Mouse (Mus musculus) midbrain, embryonic 13.5 days (tissue): Measurements from ENCODE around the gene Gas2l1. TPM values are rescaled to one million over a fixed set of nuclear protein-coding genes. Genes with fewer than 3 reads are reported as not detected.

Experiments used
- ATAC-seq: fragments of 200-750 bp; cut with Nextera tagmentation; 2 replicates; pipeline ENCODE4 v1.8.0; 2017; ENCODE audit warnings: mild to moderate bottlenecking, moderate TSS enrichment, moderate library complexity
- H3K27ac ChIP-seq: fragments of 300-500 bp; sonication (generic); 2 replicates; pipeline ENCODE4 v1.5.1; 2015; ENCODE audit warnings: inconsistent platforms, mild to moderate bottlenecking, moderate library complexity
- H3K27me3 ChIP-seq: fragments of 300-500 bp; sonication (generic); 2 replicates; pipeline ENCODE4 v1.6.1; 2015; ENCODE audit warnings: mild to moderate bottlenecking, inconsistent platforms
- H3K36me3 ChIP-seq: fragments of 300-500 bp; sonication (generic); 2 replicates; pipeline ENCODE4 v1.6.1; 2015; ENCODE audit warnings: mild to moderate bottlenecking, inconsistent platforms
- H3K4me1 ChIP-seq: fragments of 300-500 bp; sonication (generic); replicated peaks from 2 replicates; pipeline ENCODE4 v1.6.1; 2015; ENCODE audit warnings: inconsistent platforms
- H3K4me2 ChIP-seq: fragments of 300-500 bp; sonication (generic); replicated peaks from 2 replicates; pipeline ENCODE4 v1.6.1; 2015; ENCODE audit warnings: moderate library complexity, mild to moderate bottlenecking, inconsistent platforms
- H3K4me3 ChIP-seq: fragments of 300-500 bp; sonication (generic); replicated peaks from 2 replicates; pipeline ENCODE4 v1.5.1; 2015; ENCODE audit warnings: mild to moderate bottlenecking, inconsistent platforms
- H3K9ac ChIP-seq: fragments of 300-500 bp; sonication (generic); replicated peaks from 2 replicates; pipeline ENCODE4 v1.6.1; 2015; ENCODE audit warnings: mild to moderate bottlenecking, inconsistent platforms
- H3K9me3 ChIP-seq: fragments of 300-500 bp; sonication (generic); 2 replicates; pipeline ENCODE4 v1.6.1; 2016; ENCODE audit warnings: mild to moderate bottlenecking, inconsistent platforms
- WGBS: fragments of 180-500 bp; shearing (Covaris S2); methylation state at CpG from one replicate; pipeline ENCODE4 v1.1.7; 2015; 5-methylcytosine and 5-hydroxymethylcytosine counted together
- microRNA-seq: library from miRNA; unstranded; fragments of <30 nt; microRNA quantifications from one replicate; pipeline ENCODE4, GENCODE M21; 2016
- polyA plus RNA-seq: library from polyadenylated mRNA; unstranded; fragments of >200 nt; fragmentation: Nextera tagmentation; extraction: Ambion mirVana; gene quantifications from 2 replicates; pipeline ENCODE4 v1.2.1, GENCODE M21; 2015

Gas2l1 gene
- polyA plus RNA-seq, 1 experiment from 2014 or later, result 20.9 TPM

GRCm38 (mm10) chr11:5005528-5005927 lies 59.6 kb downstream of the Gas2l1 start:
- no peak overlapping the region for H3K9ac ChIP-seq
- no peak overlapping the region for H3K4me3 ChIP-seq
- no peaks in the 10 kb centered on the region for H3K27me3 ChIP-seq
- peaks cover 4% of the 10 kb centered on the region; the same call in 1 of the 2 replicates for H3K4me1 ChIP-seq
- H3K4me2 ChIP-seq, result no peak overlapping the region
- H3K9me3 ChIP-seq, result no peaks in the 10 kb centered on the region
- WGBS, result 86% methylated on average over 2 of the region's 2 CpGs
- no peak overlapping the region for H3K27ac ChIP-seq
- ATAC-seq, result no peak
- peaks cover 34% of the 10 kb centered on the region for H3K36me3 ChIP-seq

Small RNA genes lying within 50 kb of the gene (microRNA-seq; reads per million reads assigned to microRNA genes)
- not detected for gene Gm47296

Other genes with a start within 250 kb of the Gas2l1 start
- 60.1 and 61.3 TPM in 2 replicates for gene Nf2, start 215.8 kb downstream of the Gas2l1 start, polyA plus RNA-seq
- gene Nipsnap1, start 191.4 kb downstream of the Gas2l1 start, polyA plus RNA-seq, result 139 and 142 TPM in 2 replicates
- gene Thoc5, start 170.0 kb downstream of the Gas2l1 start, polyA plus RNA-seq, result 63.3 and 65.1 TPM in 2 replicates
- gene Nefh, start 117.3 kb downstream of the Gas2l1 start, polyA plus RNA-seq, result 1.2 TPM in 2 replicates
- gene Ap1b1, start 78.5 kb downstream of the Gas2l1 start, polyA plus RNA-seq, result 87.2 and 93.9 TPM in 2 replicates
- 0.55 and 0.66 TPM in 2 replicates for gene Rasl10a, start 7.2 kb downstream of the Gas2l1 start, polyA plus RNA-seq
- gene Rhbdd3, start 33.6 kb upstream of the Gas2l1 start, polyA plus RNA-seq, result 32.8 and 33.1 TPM in 2 replicates
- 724 and 776 TPM in 2 replicates for gene Ewsr1, start 33.9 kb upstream of the Gas2l1 start, polyA plus RNA-seq
- 5.6 and 6.7 TPM in 2 replicates for gene Emid1, start 86.9 kb upstream of the Gas2l1 start, polyA plus RNA-seq
- 5.2 and 7.5 TPM in 2 replicates for gene Kremen1, start 196.2 kb upstream of the Gas2l1 start, polyA plus RNA-seq